Mouse (Mus musculus): ENCODE data around the gene Cacna1b. TPM values are rescaled to one million over a fixed set of nuclear protein-coding genes. Genes with fewer than 3 reads are reported as not detected.

Cacna1b gene
- polyA plus RNA-seq, 1 experiment from 2014 or later: 0.99 TPM

- Histone ChIP-seq H3K4me2 (ENCODE audit: low read depth, low read length) (no peak overlapping the region), H3K9me3 (replicated peaks; ENCODE audit: control insufficient read depth, low read length) (no peaks in the 10 kb centered on the region), H3K4me3 (replicated peaks; ENCODE audit: low read length) (no peak overlapping the region), H3K27me3 (ENCODE audit: control insufficient read depth, insufficient read depth, low read length) (no peaks in the 10 kb centered on the region), H3K9ac (ENCODE audit: low read length) (no peak overlapping the region), H3K27ac (ENCODE audit: low read length) (no peak overlapping the region), H3K36me3 (ENCODE audit: control insufficient read depth, insufficient read depth, low read length) (no peaks in the 10 kb centered on the region), H3K4me1 (ENCODE audit: control insufficient read depth, insufficient read depth, low read length) (no peaks in the 10 kb centered on the region)
- ATAC-seq (ENCODE audit: insufficient read depth, low FRiP score): no peak
- WGBS: 73% methylated on average over 3 of the region's 3 CpGs
Observed at GRCm38 (mm10) chr2:24702208-24702957, 60.6 kb downstream of the Cacna1b start.

GRCm38 (mm10) chr2:24697281-24697980 lies 65.5 kb downstream of the Cacna1b start:
- WGBS: 80% methylated on average over 8 of the region's 8 CpGs

GRCm38 (mm10) chr2:24692371-24692770 lies 70.6 kb downstream of the Cacna1b start:
- Histone ChIP-seq H3K9ac (ENCODE audit: low read length) (no peak overlapping the region), H3K27me3 (ENCODE audit: control insufficient read depth, insufficient read depth, low read length) (no peaks in the 10 kb centered on the region), H3K4me3 (replicated peaks; ENCODE audit: low read length) (no peak overlapping the region), H3K27ac (ENCODE audit: low read length) (no peak overlapping the region), H3K36me3 (ENCODE audit: control insufficient read depth, insufficient read depth, low read length) (no peaks in the 10 kb centered on the region), H3K9me3 (replicated peaks; ENCODE audit: control insufficient read depth, low read length) (no peaks in the 10 kb centered on the region), H3K4me2 (ENCODE audit: low read depth, low read length) (no peak overlapping the region), H3K4me1 (ENCODE audit: control insufficient read depth, insufficient read depth, low read length) (no peaks in the 10 kb centered on the region)
- no peak for ATAC-seq (ENCODE audit: insufficient read depth, low FRiP score)
- 90% methylated on average over 2 of the region's 2 CpGs for WGBS

More at GRCm38 (mm10) chr2:24697281-24697980, 65.5 kb downstream of the Cacna1b start:
- no peak overlapping the region for H3K27ac ChIP-seq (ENCODE audit: low read length)
- no peak for ATAC-seq (ENCODE audit: insufficient read depth, low FRiP score)
- no peaks in the 10 kb centered on the region for H3K36me3 ChIP-seq (ENCODE audit: control insufficient read depth, insufficient read depth, low read length)
- H3K4me1 ChIP-seq (ENCODE audit: control insufficient read depth, insufficient read depth, low read length): no peaks in the 10 kb centered on the region
- H3K9me3 ChIP-seq (replicated peaks; ENCODE audit: control insufficient read depth, low read length): no peaks in the 10 kb centered on the region
- H3K27me3 ChIP-seq (ENCODE audit: control insufficient read depth, insufficient read depth, low read length): no peaks in the 10 kb centered on the region
- no peak overlapping the region for H3K4me2 ChIP-seq (ENCODE audit: low read depth, low read length)
- H3K4me3 ChIP-seq (replicated peaks; ENCODE audit: low read length): no peak overlapping the region
- H3K9ac ChIP-seq (ENCODE audit: low read length): no peak overlapping the region

GRCm38 (mm10) chr2:24690356-24690755 lies 72.6 kb downstream of the Cacna1b start:
- H3K4me2 ChIP-seq (ENCODE audit: low read depth, low read length): no peak overlapping the region
- H3K4me3 ChIP-seq (replicated peaks; ENCODE audit: low read length): no peak overlapping the region
- 96% methylated on average over 2 of the region's 2 CpGs for WGBS
- no peaks in the 10 kb centered on the region for H3K36me3 ChIP-seq (ENCODE audit: control insufficient read depth, insufficient read depth, low read length)
- H3K27me3 ChIP-seq (ENCODE audit: control insufficient read depth, insufficient read depth, low read length): no peaks in the 10 kb centered on the region
- no peak overlapping the region for H3K27ac ChIP-seq (ENCODE audit: low read length)
- H3K9me3 ChIP-seq (replicated peaks; ENCODE audit: control insufficient read depth, low read length): no peaks in the 10 kb centered on the region
- H3K9ac ChIP-seq (ENCODE audit: low read length): no peak overlapping the region
- H3K4me1 ChIP-seq (ENCODE audit: control insufficient read depth, insufficient read depth, low read length): no peaks in the 10 kb centered on the region
- no peak for ATAC-seq (ENCODE audit: insufficient read depth, low FRiP score)

GRCm38 (mm10) chr2:24685347-24685746 lies 77.6 kb downstream of the Cacna1b start:
- H3K27me3 ChIP-seq (ENCODE audit: control insufficient read depth, insufficient read depth, low read length): no peaks in the 10 kb centered on the region
- no peak overlapping the region for H3K27ac ChIP-seq (ENCODE audit: low read length)
- no peaks in the 10 kb centered on the region for H3K9me3 ChIP-seq (replicated peaks; ENCODE audit: control insufficient read depth, low read length)
- ATAC-seq (ENCODE audit: insufficient read depth, low FRiP score): no peak
- no peak overlapping the region for H3K9ac ChIP-seq (ENCODE audit: low read length)
- H3K4me2 ChIP-seq (ENCODE audit: low read depth, low read length): no peak overlapping the region
- WGBS: 71% methylated on average over 5 of the region's 5 CpGs
- H3K4me1 ChIP-seq (ENCODE audit: control insufficient read depth, insufficient read depth, low read length): no peaks in the 10 kb centered on the region
- no peak overlapping the region for H3K4me3 ChIP-seq (replicated peaks; ENCODE audit: low read length)
- no peaks in the 10 kb centered on the region for H3K36me3 ChIP-seq (ENCODE audit: control insufficient read depth, insufficient read depth, low read length)

GRCm38 (mm10) chr2:24684796-24685195 lies 78.2 kb downstream of the Cacna1b start:
- no peaks in the 10 kb centered on the region for H3K27me3 ChIP-seq (ENCODE audit: control insufficient read depth, insufficient read depth, low read length)
- ATAC-seq (ENCODE audit: insufficient read depth, low FRiP score): no peak
- H3K27ac ChIP-seq (ENCODE audit: low read length): no peak overlapping the region
- no peak overlapping the region for H3K9ac ChIP-seq (ENCODE audit: low read length)
- no peaks in the 10 kb centered on the region for H3K36me3 ChIP-seq (ENCODE audit: control insufficient read depth, insufficient read depth, low read length)
- no peak overlapping the region for H3K4me3 ChIP-seq (replicated peaks; ENCODE audit: low read length)
- H3K9me3 ChIP-seq (replicated peaks; ENCODE audit: control insufficient read depth, low read length): no peaks in the 10 kb centered on the region
- H3K4me2 ChIP-seq (ENCODE audit: low read depth, low read length): no peak overlapping the region
- H3K4me1 ChIP-seq (ENCODE audit: control insufficient read depth, insufficient read depth, low read length): no peaks in the 10 kb centered on the region
- WGBS: 83% methylated on average over 4 of the region's 4 CpGs

GRCm38 (mm10) chr2:24683266-24683665 lies 79.7 kb downstream of the Cacna1b start:
- ATAC-seq (ENCODE audit: insufficient read depth, low FRiP score): no peak
- H3K36me3 ChIP-seq (ENCODE audit: control insufficient read depth, insufficient read depth, low read length): no peaks in the 10 kb centered on the region
- no peaks in the 10 kb centered on the region for H3K27me3 ChIP-seq (ENCODE audit: control insufficient read depth, insufficient read depth, low read length)
- 77% methylated on average over 3 of the region's 3 CpGs for WGBS
- H3K9me3 ChIP-seq (replicated peaks; ENCODE audit: control insufficient read depth, low read length): no peaks in the 10 kb centered on the region
- H3K4me3 ChIP-seq (replicated peaks; ENCODE audit: low read length): no peak overlapping the region
- H3K4me2 ChIP-seq (ENCODE audit: low read depth, low read length): no peak overlapping the region
- H3K27ac ChIP-seq (ENCODE audit: low read length): no peak overlapping the region
- 0 out of 2 replicates have a peak, but pooled peaks cover under 1% of the 10 kb centered on the region for H3K4me1 ChIP-seq (ENCODE audit: control insufficient read depth, insufficient read depth, low read length)
- H3K9ac ChIP-seq (ENCODE audit: low read length): no peak overlapping the region

- ATAC-seq (ENCODE audit: insufficient read depth, low FRiP score): no peak
- no peak overlapping the region for H3K4me2 ChIP-seq (ENCODE audit: low read depth, low read length)
- H3K27ac ChIP-seq (ENCODE audit: low read length): no peak overlapping the region
- no peak overlapping the region for H3K4me3 ChIP-seq (replicated peaks; ENCODE audit: low read length)
- WGBS: 100% methylated on average over 1 of the region's 1 CpGs
- no peaks in the 10 kb centered on the region for H3K36me3 ChIP-seq (ENCODE audit: control insufficient read depth, insufficient read depth, low read length)
- H3K27me3 ChIP-seq (ENCODE audit: control insufficient read depth, insufficient read depth, low read length): no peaks in the 10 kb centered on the region
- H3K9me3 ChIP-seq (replicated peaks; ENCODE audit: control insufficient read depth, low read length): no peaks in the 10 kb centered on the region
- H3K9ac ChIP-seq (ENCODE audit: low read length): no peak overlapping the region
- H3K4me1 ChIP-seq (ENCODE audit: control insufficient read depth, insufficient read depth, low read length): 0 out of 2 replicates have a peak, but pooled peaks cover 3% of the 10 kb centered on the region
Observed at GRCm38 (mm10) chr2:24680731-24681130, 82.2 kb downstream of the Cacna1b start.

GRCm38 (mm10) chr2:24680176-24680575 lies 82.8 kb downstream of the Cacna1b start:
- ATAC-seq (ENCODE audit: insufficient read depth, low FRiP score): no peak
- H3K9ac ChIP-seq (ENCODE audit: low read length): no peak overlapping the region
- 0 out of 2 replicates have a peak, but pooled peaks cover 3% of the 10 kb centered on the region for H3K4me1 ChIP-seq (ENCODE audit: control insufficient read depth, insufficient read depth, low read length)
- H3K4me2 ChIP-seq (ENCODE audit: low read depth, low read length): no peak overlapping the region
- H3K36me3 ChIP-seq (ENCODE audit: control insufficient read depth, insufficient read depth, low read length): no peaks in the 10 kb centered on the region
- no peaks in the 10 kb centered on the region for H3K9me3 ChIP-seq (replicated peaks; ENCODE audit: control insufficient read depth, low read length)
- H3K27ac ChIP-seq (ENCODE audit: low read length): no peak overlapping the region
- H3K27me3 ChIP-seq (ENCODE audit: control insufficient read depth, insufficient read depth, low read length): no peaks in the 10 kb centered on the region
- no peak overlapping the region for H3K4me3 ChIP-seq (replicated peaks; ENCODE audit: low read length)
- WGBS: 88% methylated on average over 2 of the region's 2 CpGs

Measured in stomach, embryonic 16.5 days (tissue).